Mouse (Mus musculus) lung, adult 2 months (tissue): ENCODE results near the gene Maml2.

Experiments used
- CTCF ChIP-seq: fragments of 200-500 bp; IDR thresholded peaks from 2 replicates; pipeline ENCODE4 v1.5.1; 2011; ENCODE audit warnings: mild to moderate bottlenecking, low read length, control low read depth; ENCODE audit not compliant: insufficient read depth
- POLR2A ChIP-seq: fragments of 200-500 bp; IDR thresholded peaks from 2 replicates; pipeline ENCODE4 v1.6.1; 2011; ENCODE audit warnings: low read depth, mild to moderate bottlenecking, control low read depth, low read length, borderline replicate concordance; ENCODE audit errors: extremely low read depth

- TF ChIP-seq CTCF, result no peak
- no peak for TF ChIP-seq POLR2A
Measured at GRCm38 (mm10) chr9:13566154-13566885, 268.6 kb downstream of the Maml2 start.
